10 mouse cellular contexts compared by ENCODE assay signal in the genomic region with DNA sequence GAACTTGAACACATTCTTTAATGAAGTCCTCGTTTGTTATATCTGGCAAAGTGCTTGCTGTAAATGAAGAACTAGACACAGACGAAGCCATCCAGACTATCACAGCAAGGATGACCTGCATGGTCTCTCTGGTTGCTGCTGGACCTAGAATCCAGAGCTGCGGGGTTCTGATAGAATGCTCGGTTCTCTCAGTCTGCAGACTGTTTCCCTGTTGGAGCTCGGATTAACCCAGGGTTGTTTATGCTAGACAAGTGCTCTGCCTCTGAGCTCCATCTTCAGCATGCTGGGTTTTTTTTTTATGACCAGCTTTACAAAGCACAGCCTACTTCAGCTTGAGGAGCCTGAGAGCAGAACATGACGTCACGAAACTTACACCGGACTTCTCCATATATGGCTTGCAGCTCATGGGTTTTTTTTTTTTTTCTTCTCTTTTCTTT. TPM values are rescaled to one million over a fixed set of nuclear protein-coding genes. Genes with fewer than 3 reads are reported as not detected.
DNase-seq lines count a peak whose midpoint lies in the region; ATAC-seq and TF ChIP-seq lines count a peak whose summit lies in the region.
"Had no signal": no experiment of that assay in that cellular context is flagged by ENCODE, and none has a peak within 500 bp of the region (broad histone marks: within the 10 kb centered on the region; RNA-seq: fewer than 3 reads in every experiment).

No protein-coding gene starts in this region.

- no peaks in the 10 kb centered on the region for H3K36me3 ChIP-seq in heart, postnatal 0 days (replicated peaks; ENCODE audit: control insufficient read depth, insufficient read depth, low read length)
- no peaks in the 10 kb centered on the region for H3K36me3 ChIP-seq in midbrain, embryonic 14.5 days (ENCODE audit: control insufficient read depth, insufficient read depth, low read length)
- H3K36me3 ChIP-seq: neural tube, embryonic 12.5 days had no signal

- H3K9ac ChIP-seq in heart, postnatal 0 days (replicated peaks; ENCODE audit: low read depth, low read length), result no peak overlapping the region
- H3K9ac ChIP-seq in midbrain, embryonic 14.5 days (replicated peaks; ENCODE audit: low read length), result no peak overlapping the region
- H3K9ac ChIP-seq: neural tube, embryonic 12.5 days had no signal

- peak overlapping the region; percentile 12; the same call in 1 of the 2 replicates for H3K4me2 ChIP-seq in heart, postnatal 0 days (ENCODE audit: low read depth, low read length)
- no peak overlapping the region for H3K4me2 ChIP-seq in midbrain, embryonic 14.5 days (ENCODE audit: low read length)
- H3K4me2 ChIP-seq: neural tube, embryonic 12.5 days had no signal

- no peak for TF ChIP-seq CTCF in heart, postnatal 0 days (IDR thresholded peaks at IDR 0.05; ENCODE audit: low read depth)

- DNase-seq in heart, postnatal 0 days (ENCODE audit: low spot score), result no peak
- DNase-seq in heart, postnatal 4 days, result no peak
- peak; percentile 15 for DNase-seq in thymus, postnatal 4 days
- DNase-seq in ovary, postnatal 36 days (ENCODE audit: low spot score), result no peak
- no peak for DNase-seq in midbrain, embryonic 14.5 days
- DNase-seq in frontal cortex, adult 2 months (ENCODE audit: extremely low spot score in 1 of 2, low spot score in 1 of 2), result no peak

- H3K9me3 ChIP-seq in heart, postnatal 0 days (replicated peaks; ENCODE audit: control insufficient read depth, low read length), result no peaks in the 10 kb centered on the region
- H3K9me3 ChIP-seq in midbrain, embryonic 14.5 days (ENCODE audit: control insufficient read depth, low read length), result no peaks in the 10 kb centered on the region
- H3K9me3 ChIP-seq: neural tube, embryonic 12.5 days had no signal

- WGBS in heart, postnatal 0 days, result 61% methylated on average over 8 of the region's 8 CpGs
- WGBS in midbrain, embryonic 14.5 days, result 86% methylated on average over 8 of the region's 8 CpGs

- no peak overlapping the region for H3K27ac ChIP-seq in heart, postnatal 0 days (ENCODE audit: low read depth)
- no peak overlapping the region for H3K27ac ChIP-seq in midbrain, embryonic 14.5 days (replicated peaks; ENCODE audit: low read depth, low read length)
- H3K27ac ChIP-seq: neural tube, embryonic 12.5 days had no signal

- no peak for ATAC-seq in heart, postnatal 0 days (ENCODE audit: insufficient read depth, low read depth)
- ATAC-seq in inflammation-experienced regulatory T-cells, adult 6 months, result peak; percentile 84
- peak; percentile 47 for ATAC-seq in megakaryocyte, adult 5-6 weeks (ENCODE audit: poor library complexity, severe bottlenecking)
- ATAC-seq in midbrain, embryonic 14.5 days (ENCODE audit: low FRiP score, low TSS enrichment), result no peak

- TF ChIP-seq EP300 in heart, postnatal 0 days (IDR thresholded peaks at IDR 0.05; ENCODE audit: low read depth), result no peak

- no peaks in the 10 kb centered on the region for H3K27me3 ChIP-seq in heart, postnatal 0 days (ENCODE audit: control insufficient read depth, insufficient read depth, low read length)
- no peaks in the 10 kb centered on the region for H3K27me3 ChIP-seq in midbrain, embryonic 14.5 days (ENCODE audit: control insufficient read depth, insufficient read depth, low read length)
- H3K27me3 ChIP-seq: neural tube, embryonic 12.5 days had no signal

- H3K4me1 ChIP-seq in heart, postnatal 0 days (ENCODE audit: control insufficient read depth, insufficient read depth), result no peaks in the 10 kb centered on the region
- no peaks in the 10 kb centered on the region for H3K4me1 ChIP-seq in midbrain, embryonic 14.5 days (ENCODE audit: control insufficient read depth, insufficient read depth, low read length)
- H3K4me1 ChIP-seq: neural tube, embryonic 12.5 days had no signal

- H3K4me3 ChIP-seq in heart, postnatal 0 days (ENCODE audit: low read depth, low read length), result peak overlapping the region; percentile 13; the same call in 1 of the 2 replicates
- no peak overlapping the region for H3K4me3 ChIP-seq in midbrain, embryonic 14.5 days (replicated peaks; ENCODE audit: low read depth, low read length)
- H3K4me3 ChIP-seq: erythroblast, embryonic 14.5 days; neural tube, embryonic 12.5 days had no signal

RNA-seq across cellular contexts. Expression of gene Glipr1, which starts 5.5 kb away (rescaled TPM):
- total RNA-seq in heart, postnatal 0 days (2014; rRNA removed; ENCODE audit: low replicate concordance), result 1.5 and 7.6 TPM in 2 replicates
- polyA plus RNA-seq in heart, postnatal 0 days (2015; fragmentation: Nextera tagmentation; extraction: Ambion mirVana), result 1.2 and 1.7 TPM in 2 replicates
- 1 to 10 TPM in 1 of 2 experiments, under 1 TPM in 1; 0.93 to 2.1 TPM for total RNA-seq in heart, postnatal 4 days (2021)
- polyA plus RNA-seq in inflammation-experienced regulatory T-cells, adult 6 months (2017; shearing (Covaris generic)), result 100 to 1,000 TPM in 2 of 3 experiments, 10 to 100 TPM in 1; 91.2 to 252 (median 106) TPM
- 703 and 727 TPM in 2 replicates for total RNA-seq in megakaryocyte, adult 5-6 weeks (2015)
- total RNA-seq in megakaryocyte, adult 5-6 weeks (2017), result 548 and 598 TPM in 2 replicates
- 0.42 TPM in 1 of 2 replicates, not detected in the other for polyA plus RNA-seq in midbrain, embryonic 14.5 days (2014; fragmentation: Nextera tagmentation; extraction: Ambion mirVana)
- 1.8 and 2.2 TPM in 2 replicates for polyA plus RNA-seq in frontal cortex, adult 2 months (2012; rRNA removed)
- polyA plus RNA-seq: erythroblast, embryonic 14.5 days had no signal

RNA-seq across cellular contexts. Expression of gene Krr1, which starts 24.5 kb away (rescaled TPM):
- 14.9 and 15.9 TPM in 2 replicates for total RNA-seq in heart, postnatal 0 days (2014; rRNA removed; ENCODE audit: low replicate concordance)
- polyA plus RNA-seq in heart, postnatal 0 days (2015; fragmentation: Nextera tagmentation; extraction: Ambion mirVana), result 15.3 and 16.0 TPM in 2 replicates
- total RNA-seq in heart, postnatal 4 days (2021), result 10 to 100 TPM; 22.9 to 24.2 TPM
- 10 to 100 TPM; 39.1 to 46.2 (median 42.1) TPM for polyA plus RNA-seq in inflammation-experienced regulatory T-cells, adult 6 months (2017; shearing (Covaris generic))
- total RNA-seq in megakaryocyte, adult 5-6 weeks (2015), result 46.2 and 50.3 TPM in 2 replicates
- 29.0 and 33.3 TPM in 2 replicates for total RNA-seq in megakaryocyte, adult 5-6 weeks (2017)
- polyA plus RNA-seq in midbrain, embryonic 14.5 days (2014; fragmentation: Nextera tagmentation; extraction: Ambion mirVana), result 43.1 and 53.1 TPM in 2 replicates
- 26.4 and 30.3 TPM in 2 replicates for polyA plus RNA-seq in frontal cortex, adult 2 months (2012; rRNA removed)

Comparison
In these comparisons a context has a peak if more than half of its experiments do, and no peak if none do; other contexts are left out.
1. ATAC-seq: peak in inflammation-experienced regulatory T-cells, adult 6 months (single experiment) and megakaryocyte, adult 5-6 weeks (single experiment); none in heart, postnatal 0 days (single experiment) and midbrain, embryonic 14.5 days (single experiment).
2. RNA of gene Glipr1, which starts 5.5 kb away (polyA plus RNA-seq): 91.2 to 252 TPM in inflammation-experienced regulatory T-cells, adult 6 months; 1.8 to 2.2 TPM in frontal cortex, adult 2 months, 1.2 to 1.7 TPM in heart, postnatal 0 days and 0.42 TPM in midbrain, embryonic 14.5 days; every median in the first group is over 10 times any median in the second.